Mouse (Mus musculus) kidney, adult 2 months (tissue): ENCODE results near the gene Slc31a1. TPM values are rescaled to one million over a fixed set of nuclear protein-coding genes. Genes with fewer than 3 reads are reported as not detected.

Experiments
- DNase-seq: peaks from one replicate; pipeline ENCODE4 v3.0.0; 2021
- H3K27ac ChIP-seq: fragments of 200-500 bp; 2 replicates; pipeline ENCODE4 v1.5.1; 2012; ENCODE audit warnings: low read depth, low read length, control low read depth, inconsistent platforms; ENCODE audit not compliant: insufficient read depth
- H3K27me3 ChIP-seq: fragments of 200-500 bp; replicated peaks from 2 replicates; pipeline ENCODE4 v1.6.1; 2012; ENCODE audit warnings: mild to moderate bottlenecking, moderate library complexity, low read length, inconsistent platforms; ENCODE audit not compliant: control insufficient read depth, insufficient read depth
- H3K36me3 ChIP-seq: fragments of 200-500 bp; 2 replicates; pipeline ENCODE4 v1.6.1; 2012; ENCODE audit warnings: mild to moderate bottlenecking, moderate library complexity, low read length, inconsistent platforms; ENCODE audit not compliant: control insufficient read depth, insufficient read depth
- H3K4me1 ChIP-seq: fragments of 200-500 bp; 2 replicates; pipeline ENCODE4 v1.6.1; 2011; ENCODE audit warnings: low read length; ENCODE audit not compliant: control insufficient read depth, insufficient read depth
- H3K4me3 ChIP-seq: fragments of 200-500 bp; 2 replicates; pipeline ENCODE4 v1.5.1; 2011; ENCODE audit warnings: mild to moderate bottlenecking, low read depth, low read length, control low read depth; ENCODE audit not compliant: insufficient read depth
- CTCF ChIP-seq: fragments of 200-500 bp; conservative IDR thresholded peaks from 2 replicates; pipeline ENCODE4 v1.5.1; 2011; ENCODE audit warnings: low read depth, mild to moderate bottlenecking, control low read depth, low read length, moderate library complexity, mixed read lengths; ENCODE audit not compliant: insufficient read depth, insufficient read length
- POLR2A ChIP-seq: fragments of 200-500 bp; IDR thresholded peaks from one replicate; pipeline ENCODE4 v1.6.1; 2011; ENCODE audit warnings: low read depth, low read length, control low read depth
- WGBS: fragments of 180-500 bp; shearing (Covaris S2); methylation state at CpG from one replicate; pipeline ENCODE4 v1.1.7; 2018; 5-methylcytosine and 5-hydroxymethylcytosine counted together
- polyA plus RNA-seq: library from polyadenylated mRNA; depleted of rRNA; stranded (reverse); fragments of >200 nt; gene quantifications from 2 replicates; pipeline ENCODE4 v1.2.3, GENCODE M21; 2012

The Slc31a1 gene
- polyA plus RNA-seq, 1 experiment = 78.3 TPM

GRCm38 (mm10) chr4:62385439-62385838 is 24.9 kb downstream of the Slc31a1 start:
- 93% methylated on average over 7 of the region's 7 CpGs for WGBS
- no peaks in the 10 kb centered on the region; the same call in 1 of the 2 replicates for H3K36me3 ChIP-seq
- H3K27ac ChIP-seq = no peak overlapping the region
- H3K27me3 ChIP-seq = no peaks in the 10 kb centered on the region
- TF ChIP-seq CTCF (no peak), POLR2A (no peak)
- no peak overlapping the region for H3K4me3 ChIP-seq
- no peak for DNase-seq
- peaks cover 12% of the 10 kb centered on the region; the same call in 1 of the 2 replicates for H3K4me1 ChIP-seq

GRCm38 (mm10) chr4:62389592-62390512 is 29.3 kb downstream of the Slc31a1 start:
- Histone ChIP-seq H3K4me1 (peaks cover 10% of the 10 kb centered on the region; the same call in 1 of the 2 replicates), H3K36me3 (no peaks in the 10 kb centered on the region; the same call in 1 of the 2 replicates), H3K4me3 (no peak overlapping the region), H3K27me3 (no peaks in the 10 kb centered on the region), H3K27ac (peak overlapping the region; percentile 45)
- TF ChIP-seq POLR2A = no peak
- TF ChIP-seq CTCF = no peak
- 55% methylated on average over 5 of the region's 5 CpGs for WGBS
- DNase-seq = peak; percentile 68

DNA sequence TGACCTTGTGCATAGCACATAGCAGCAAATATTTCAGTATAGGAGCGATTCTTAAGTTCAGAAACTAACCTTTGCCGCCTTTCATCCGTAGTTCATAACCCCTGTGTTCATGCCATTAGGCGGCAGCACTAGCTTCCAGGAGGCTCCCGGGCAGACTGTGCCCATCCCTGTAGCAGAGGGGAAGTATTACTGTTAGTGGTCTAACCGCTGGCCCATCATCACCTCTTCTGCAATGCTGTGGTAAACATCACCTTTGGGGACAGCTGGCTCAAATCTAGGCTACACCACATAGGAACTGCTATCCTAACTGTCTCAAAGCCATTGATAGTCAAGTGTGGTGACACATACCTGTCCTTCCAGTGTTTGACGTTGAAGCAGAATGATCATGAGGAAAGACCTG is 31.4 kb downstream of the Slc31a1 start:
- WGBS = 81% methylated on average over 7 of the region's 7 CpGs
- no peak overlapping the region for H3K27ac ChIP-seq
- H3K4me1 ChIP-seq = peaks cover 10% of the 10 kb centered on the region; the same call in 1 of the 2 replicates
- peaks cover 5% of the 10 kb centered on the region for H3K36me3 ChIP-seq
- TF ChIP-seq CTCF = no peak
- no peak for TF ChIP-seq POLR2A
- H3K4me3 ChIP-seq = no peak overlapping the region
- no peaks in the 10 kb centered on the region for H3K27me3 ChIP-seq
- DNase-seq = no peak

DNA sequence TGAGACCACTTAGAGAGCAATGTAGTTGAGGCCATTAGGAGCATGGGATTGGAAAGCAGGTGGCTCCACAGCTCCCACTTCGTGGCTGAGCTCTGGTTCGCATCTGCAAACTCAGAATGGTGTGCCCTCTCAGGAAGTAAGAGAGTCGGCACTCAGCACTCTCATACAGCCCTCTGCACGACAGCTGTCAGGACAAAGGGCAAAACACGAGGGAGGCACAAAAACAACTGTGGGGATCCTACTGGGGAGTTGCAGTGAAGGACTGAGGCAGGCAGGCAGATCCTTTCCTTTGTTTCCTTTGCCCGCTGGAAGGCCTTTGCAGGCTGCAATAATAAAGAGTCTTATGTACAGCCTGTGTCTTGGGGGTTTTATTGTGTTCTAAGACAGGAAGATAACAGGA is 32.9 kb downstream of the Slc31a1 start:
- peaks cover 10% of the 10 kb centered on the region; the same call in 1 of the 2 replicates for H3K4me1 ChIP-seq
- no peak overlapping the region for H3K27ac ChIP-seq
- H3K36me3 ChIP-seq = peaks cover 7% of the 10 kb centered on the region
- no peaks in the 10 kb centered on the region for H3K27me3 ChIP-seq
- peak; percentile 34 for DNase-seq
- TF ChIP-seq CTCF (no peak), POLR2A (no peak)
- H3K4me3 ChIP-seq = no peak overlapping the region
- 51% methylated on average over 6 of the region's 6 CpGs for WGBS

DNA sequence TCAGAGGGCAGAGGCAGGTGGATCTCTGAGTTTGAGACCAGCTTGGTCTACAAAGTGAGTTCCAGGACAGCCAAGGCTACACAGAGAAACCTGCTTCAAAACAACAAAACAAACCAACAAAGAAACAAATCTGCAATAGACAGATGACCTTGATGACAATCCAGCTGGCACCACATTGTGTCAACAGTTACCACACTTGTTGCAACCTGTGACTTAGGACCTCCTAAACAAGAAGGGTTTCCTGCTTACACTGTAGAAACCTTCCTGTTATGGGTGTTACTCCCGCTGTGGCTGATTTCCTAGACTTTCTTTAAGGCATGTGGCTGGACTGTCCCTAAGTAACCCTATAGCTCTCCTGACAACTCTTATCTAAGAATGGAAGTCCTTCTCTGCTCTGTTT is 35.3 kb downstream of the Slc31a1 start:
- Histone ChIP-seq H3K27ac (no peak overlapping the region), H3K27me3 (no peaks in the 10 kb centered on the region), H3K4me3 (no peak overlapping the region), H3K36me3 (peaks cover 7% of the 10 kb centered on the region), H3K4me1 (peaks cover under 1% of the 10 kb centered on the region; the same call in 1 of the 2 replicates)
- DNase-seq = no peak
- WGBS = 67% methylated on average over 1 of the region's 1 CpGs
- TF ChIP-seq CTCF (no peak), POLR2A (no peak)

DNA sequence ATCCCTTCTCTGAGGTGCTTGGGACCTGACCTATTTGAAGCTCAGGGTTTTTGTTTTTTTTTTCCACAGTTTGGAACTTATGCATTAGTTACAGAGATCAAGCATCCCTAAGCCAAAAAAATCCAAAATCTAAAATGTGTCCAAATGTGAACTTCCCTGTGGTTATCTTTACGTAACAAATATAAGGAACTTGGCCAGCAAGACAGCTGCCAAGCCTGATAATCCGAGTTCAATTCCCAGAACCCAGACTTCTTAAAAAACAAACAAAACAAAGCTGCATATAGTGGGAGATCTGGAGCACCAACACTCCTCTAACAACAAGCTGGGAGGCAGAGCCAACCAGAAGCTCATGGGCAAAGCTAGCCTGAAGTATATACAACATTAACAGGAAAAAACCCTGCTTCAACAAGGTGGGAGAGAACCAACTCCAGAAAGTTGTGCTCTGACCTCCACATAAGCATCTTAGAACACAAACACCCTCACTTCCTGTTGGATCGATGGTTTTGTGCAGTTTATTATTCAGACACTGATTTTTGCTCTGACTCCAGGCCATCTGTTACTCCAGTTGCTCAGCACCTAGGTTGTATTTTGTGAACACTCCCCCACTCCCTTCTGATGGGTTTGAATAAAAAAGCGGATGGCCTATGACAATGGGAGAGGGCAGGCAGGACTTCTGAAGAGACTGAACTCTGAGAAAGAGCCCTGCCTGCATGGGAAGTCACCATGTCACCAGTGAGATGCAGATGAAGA is 37.3 kb downstream of the Slc31a1 start:
- peaks cover 7% of the 10 kb centered on the region for H3K36me3 ChIP-seq

GRCm38 (mm10) chr4:62398956-62399355 is 38.4 kb downstream of the Slc31a1 start:
- Histone ChIP-seq H3K4me3 (no peak overlapping the region), H3K27me3 (no peaks in the 10 kb centered on the region)
- DNase-seq = no peak

More for the DNA sequence above, 37.3 kb downstream of the Slc31a1 start:
- Histone ChIP-seq H3K4me1 (no peaks in the 10 kb centered on the region), H3K27ac (no peak overlapping the region), H3K4me3 (no peak overlapping the region), H3K27me3 (no peaks in the 10 kb centered on the region)
- whole genome bisulfite sequencing = 70% methylated on average over 4 of the region's 4 CpGs
- TF ChIP-seq POLR2A (no peak), CTCF (no peak)
- DNase-seq = no peak

More at GRCm38 (mm10) chr4:62398956-62399355, 38.4 kb downstream of the Slc31a1 start:
- Histone ChIP-seq H3K27ac (no peak overlapping the region), H3K36me3 (peaks cover 7% of the 10 kb centered on the region), H3K4me1 (no peaks in the 10 kb centered on the region)
- WGBS = 77% methylated on average over 3 of the region's 3 CpGs
- TF ChIP-seq CTCF = no peak
- TF ChIP-seq POLR2A = no peak
